Mouse (Mus musculus): ENCODE data around the gene Ltb4r1. TPM values are rescaled to one million over a fixed set of nuclear protein-coding genes. Genes with fewer than 3 reads are reported as not detected.
"Not testable (repeated sequence)": the region's sequence is repeated elsewhere in the genome, so short reads cannot be mapped to it uniquely, and the experiment has no call there.

Ltb4r1 gene
- polyA plus RNA-seq, 1 experiment from 2014 or later = 0.66 TPM

GRCm38 (mm10) chr14:55745861-55746237, 19.9 kb upstream of the Ltb4r1 start:
- no peaks in the 10 kb centered on the region for H3K27me3 ChIP-seq
- H3K4me1 ChIP-seq (replicated peaks) = peaks cover 30% of the 10 kb centered on the region
- no peak for ATAC-seq (replicated peaks; ENCODE audit: insufficient number of reproducible peaks, insufficient read depth, low FRiP score, low read depth)
- WGBS = under 1% methylated on average over 31 of the region's 31 CpGs
- H3K36me3 ChIP-seq = peaks cover 35% of the 10 kb centered on the region
- peak overlapping the region; percentile 59 for H3K27ac ChIP-seq
- peak overlapping the region; percentile 92 for H3K9ac ChIP-seq
- H3K4me2 ChIP-seq = peak overlapping the region; percentile 92
- no peaks in the 10 kb centered on the region for H3K9me3 ChIP-seq (replicated peaks)
- H3K4me3 ChIP-seq = peak overlapping the region; percentile 94

GRCm38 (mm10) chr14:55747051-55747847, 18.5 kb upstream of the Ltb4r1 start:
- WGBS = 86% methylated on average over 10 of the region's 10 CpGs
- H3K4me2 ChIP-seq = peak overlapping the region; percentile 92; the same call in 1 of the 2 replicates
- H3K4me1 ChIP-seq (replicated peaks) = peaks cover 30% of the 10 kb centered on the region
- H3K9ac ChIP-seq = no peak overlapping the region
- no peak overlapping the region for H3K27ac ChIP-seq
- H3K27me3 ChIP-seq = no peaks in the 10 kb centered on the region
- H3K9me3 ChIP-seq (replicated peaks) = no peaks in the 10 kb centered on the region
- ATAC-seq (replicated peaks; ENCODE audit: insufficient number of reproducible peaks, insufficient read depth, low FRiP score, low read depth) = no peak
- peak overlapping the region; percentile 94 for H3K4me3 ChIP-seq
- H3K36me3 ChIP-seq = peaks cover 37% of the 10 kb centered on the region

- H3K27me3 ChIP-seq = peaks cover 12% of the 10 kb centered on the region
- no peak overlapping the region for H3K9ac ChIP-seq
- H3K4me2 ChIP-seq = no peak overlapping the region
- ATAC-seq (replicated peaks; ENCODE audit: insufficient number of reproducible peaks, insufficient read depth, low FRiP score, low read depth) = no peak
- no peak overlapping the region for H3K4me3 ChIP-seq
- no peaks in the 10 kb centered on the region for H3K9me3 ChIP-seq (replicated peaks)
- peaks cover 31% of the 10 kb centered on the region for H3K36me3 ChIP-seq
- peaks cover 25% of the 10 kb centered on the region for H3K4me1 ChIP-seq (replicated peaks)
- no peak overlapping the region for H3K27ac ChIP-seq
- 34% methylated on average over 6 of the region's 6 CpGs for WGBS
Observed at GRCm38 (mm10) chr14:55757566-55757965, 8.2 kb upstream of the Ltb4r1 start.

- Histone ChIP-seq H3K36me3 (peaks cover 23% of the 10 kb centered on the region), H3K9me3 (replicated peaks) (no peaks in the 10 kb centered on the region), H3K4me3 (no peak within 1 kb of the TSS), H3K9ac (no peak within 1 kb of the TSS), H3K27me3 (peaks cover 12% of the 10 kb centered on the region), H3K27ac (no peak within 1 kb of the TSS), H3K4me1 (replicated peaks) (peaks cover 33% of the 10 kb centered on the region), H3K4me2 (peak within 1 kb of the TSS; percentile 14; the same call in 1 of the 2 replicates)
- no peak for ATAC-seq (replicated peaks; ENCODE audit: insufficient number of reproducible peaks, insufficient read depth, low FRiP score, low read depth)
- WGBS = 16% methylated on average over 8 of the region's 8 CpGs
Observed at GRCm38 (mm10) chr14:55758363-55758784, 7.4 kb upstream of the Ltb4r1 start, which contains the start of gene Cideb. Cideb (minus strand) TSS chr14:55758458.

GRCm38 (mm10) chr14:55760156-55760555, 5.6 kb upstream of the Ltb4r1 start:
- H3K36me3 ChIP-seq; ATAC-seq (replicated peaks; ENCODE audit: insufficient number of reproducible peaks, insufficient read depth, low FRiP score, low read depth); H3K27ac ChIP-seq; H3K9me3 ChIP-seq (replicated peaks): not testable (repeated sequence)
- H3K4me3 ChIP-seq = peak overlapping the region; percentile 28
- peaks cover 36% of the 10 kb centered on the region for H3K4me1 ChIP-seq (replicated peaks)
- H3K4me2 ChIP-seq = peak overlapping the region; percentile 54
- 0% methylated on average over 6 of the region's 6 CpGs for WGBS
- peaks cover 18% of the 10 kb centered on the region for H3K27me3 ChIP-seq
- H3K9ac ChIP-seq = 0 out of 2 replicates have a peak overlapping the region, but pooled peaks have one; percentile 30

GRCm38 (mm10) chr14:55761163-55761562, 4.6 kb upstream of the Ltb4r1 start, which contains the start of gene Ltb4r2:
Ltb4r2 (plus strand) TSS chr14:55761428.
- no peak for ATAC-seq (replicated peaks; ENCODE audit: insufficient number of reproducible peaks, insufficient read depth, low FRiP score, low read depth)
- peak within 1 kb of the TSS; percentile 97 for H3K4me2 ChIP-seq
- H3K4me3 ChIP-seq = peak within 1 kb of the TSS; percentile 51
- no peaks in the 10 kb centered on the region for H3K36me3 ChIP-seq
- no peak within 1 kb of the TSS for H3K27ac ChIP-seq
- H3K4me1 ChIP-seq (replicated peaks) = peaks cover 36% of the 10 kb centered on the region
- no peaks in the 10 kb centered on the region for H3K9me3 ChIP-seq (replicated peaks)
- peak within 1 kb of the TSS; percentile 54 for H3K9ac ChIP-seq
- H3K27me3 ChIP-seq = peaks cover 18% of the 10 kb centered on the region
- 78% methylated on average over 6 of the region's 6 CpGs for WGBS

- Histone ChIP-seq H3K27me3 (peaks cover 26% of the 10 kb centered on the region), H3K27ac (peak overlapping the region; percentile 44)
Observed at GRCm38 (mm10) chr14:55762001-55762821, 3.6 kb upstream of the Ltb4r1 start.

GRCm38 (mm10) chr14:55763166-55763565, 2.6 kb upstream of the Ltb4r1 start:
- no peak overlapping the region for H3K9ac ChIP-seq
- H3K9me3 ChIP-seq (replicated peaks) = no peaks in the 10 kb centered on the region
- 22% methylated on average over 7 of the region's 7 CpGs for WGBS
- ATAC-seq (replicated peaks; ENCODE audit: insufficient number of reproducible peaks, insufficient read depth, low FRiP score, low read depth) = no peak
- H3K36me3 ChIP-seq = no peaks in the 10 kb centered on the region
- peaks cover 33% of the 10 kb centered on the region for H3K27me3 ChIP-seq
- H3K27ac ChIP-seq = peak overlapping the region; percentile 44
- H3K4me1 ChIP-seq (replicated peaks) = peaks cover 41% of the 10 kb centered on the region
- peak overlapping the region; percentile 97; the same call in 1 of the 2 replicates for H3K4me2 ChIP-seq
- no peak overlapping the region; the same call in 1 of the 2 replicates for H3K4me3 ChIP-seq

More at GRCm38 (mm10) chr14:55762001-55762821, 3.6 kb upstream of the Ltb4r1 start:
- Histone ChIP-seq H3K4me3 (peak overlapping the region; percentile 51), H3K9ac (peak overlapping the region; percentile 54), H3K9me3 (replicated peaks) (no peaks in the 10 kb centered on the region), H3K4me1 (replicated peaks) (peaks cover 37% of the 10 kb centered on the region), H3K36me3 (no peaks in the 10 kb centered on the region), H3K4me2 (peak overlapping the region; percentile 97)
- under 1% methylated on average over 77 of the region's 77 CpGs for whole genome bisulfite sequencing
- ATAC-seq (replicated peaks; ENCODE audit: insufficient number of reproducible peaks, insufficient read depth, low FRiP score, low read depth) = peak; percentile 56

- peak; percentile 41; the same call in 1 of the 2 replicates for ATAC-seq (replicated peaks; ENCODE audit: insufficient number of reproducible peaks, insufficient read depth, low FRiP score, low read depth)
- peak overlapping the region; percentile 82 for H3K4me2 ChIP-seq
- no peak overlapping the region for H3K27ac ChIP-seq
- 11% methylated on average over 52 of the region's 52 CpGs for WGBS
- H3K9ac ChIP-seq = peak overlapping the region; percentile 59
- no peaks in the 10 kb centered on the region for H3K9me3 ChIP-seq (replicated peaks)
- H3K4me1 ChIP-seq (replicated peaks) = peaks cover 20% of the 10 kb centered on the region
- H3K27me3 ChIP-seq = peaks cover 36% of the 10 kb centered on the region
- H3K36me3 ChIP-seq = no peaks in the 10 kb centered on the region
- H3K4me3 ChIP-seq = peak overlapping the region; percentile 49
Observed at GRCm38 (mm10) chr14:55767519-55768414, 2.0 kb downstream of the Ltb4r1 start.

- no peak for ATAC-seq (replicated peaks; ENCODE audit: insufficient number of reproducible peaks, insufficient read depth, low FRiP score, low read depth)
- H3K4me1 ChIP-seq (replicated peaks) = peaks cover 12% of the 10 kb centered on the region
- H3K4me3 ChIP-seq = no peak overlapping the region
- H3K27ac ChIP-seq = no peak overlapping the region
- H3K27me3 ChIP-seq = peaks cover 36% of the 10 kb centered on the region
- H3K36me3 ChIP-seq = no peaks in the 10 kb centered on the region
- no peaks in the 10 kb centered on the region for H3K9me3 ChIP-seq (replicated peaks)
- no peak overlapping the region; the same call in 1 of the 2 replicates for H3K4me2 ChIP-seq
- H3K9ac ChIP-seq = no peak overlapping the region
- 80% methylated on average over 6 of the region's 6 CpGs for WGBS
Observed at GRCm38 (mm10) chr14:55768555-55768954, 2.8 kb downstream of the Ltb4r1 start.

Measured in heart, embryonic 15.5 days (tissue).